Mouse (Mus musculus): ENCODE measurements around the gene Fgf18. TPM values are rescaled to one million over a fixed set of nuclear protein-coding genes. Genes with fewer than 3 reads are reported as not detected.

Fgf18 gene
- polyA plus RNA-seq, 1 experiment from 2014 or later, result 1.7 TPM

- Histone ChIP-seq H3K9me3 (ENCODE audit: low read length) (no peaks in the 10 kb centered on the region), H3K27ac (ENCODE audit: low read length) (no peak overlapping the region), H3K4me2 (replicated peaks; ENCODE audit: low read depth, low read length) (no peak overlapping the region), H3K36me3 (ENCODE audit: insufficient read depth, low read length) (no peaks in the 10 kb centered on the region), H3K4me3 (ENCODE audit: low read length) (no peak overlapping the region), H3K4me1 (ENCODE audit: insufficient read depth, low read length) (peaks cover 6% of the 10 kb centered on the region), H3K9ac (replicated peaks; ENCODE audit: low read length) (no peak overlapping the region), H3K27me3 (ENCODE audit: insufficient read depth, low read length) (peaks cover 44% of the 10 kb centered on the region)
- 80% methylated on average over 2 of the region's 3 CpGs for WGBS
- ATAC-seq (ENCODE audit: low FRiP score, low TSS enrichment), result no peak
Observed at GRCm38 (mm10) chr11:33175768-33176167, 28.6 kb upstream of the Fgf18 start.

DNA sequence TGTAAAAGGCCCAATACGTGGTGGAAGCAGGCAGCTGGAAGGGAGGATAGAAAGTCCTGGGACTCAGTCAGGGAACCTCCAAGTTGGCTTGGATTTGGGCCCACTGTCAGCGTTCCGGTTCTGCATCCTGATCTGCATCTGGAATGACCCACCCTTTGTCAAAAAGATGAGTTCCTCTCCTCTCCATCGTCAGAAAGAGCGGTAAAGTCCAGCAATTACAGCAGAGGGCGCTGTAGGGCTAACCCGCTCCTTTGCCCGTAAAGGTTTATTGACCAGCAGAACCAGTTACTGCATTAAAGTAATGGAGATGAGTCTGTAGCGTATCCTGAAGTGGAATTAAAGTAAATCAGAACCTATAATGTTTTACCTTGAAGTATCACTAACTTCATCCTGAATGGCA, 23.3 kb upstream of the Fgf18 start:
- Histone ChIP-seq H3K4me2 (replicated peaks; ENCODE audit: low read depth, low read length) (no peak overlapping the region), H3K36me3 (ENCODE audit: insufficient read depth, low read length) (no peaks in the 10 kb centered on the region), H3K27me3 (ENCODE audit: insufficient read depth, low read length) (peaks cover 18% of the 10 kb centered on the region; the same call in 1 of the 2 replicates), H3K9me3 (ENCODE audit: low read length) (no peaks in the 10 kb centered on the region), H3K4me3 (ENCODE audit: low read length) (no peak overlapping the region), H3K4me1 (ENCODE audit: insufficient read depth, low read length) (no peaks in the 10 kb centered on the region), H3K9ac (replicated peaks; ENCODE audit: low read length) (no peak overlapping the region), H3K27ac (ENCODE audit: low read length) (no peak overlapping the region)
- ATAC-seq (ENCODE audit: low FRiP score, low TSS enrichment), result no peak
- WGBS, result 12% methylated on average over 9 of the region's 9 CpGs

DNA sequence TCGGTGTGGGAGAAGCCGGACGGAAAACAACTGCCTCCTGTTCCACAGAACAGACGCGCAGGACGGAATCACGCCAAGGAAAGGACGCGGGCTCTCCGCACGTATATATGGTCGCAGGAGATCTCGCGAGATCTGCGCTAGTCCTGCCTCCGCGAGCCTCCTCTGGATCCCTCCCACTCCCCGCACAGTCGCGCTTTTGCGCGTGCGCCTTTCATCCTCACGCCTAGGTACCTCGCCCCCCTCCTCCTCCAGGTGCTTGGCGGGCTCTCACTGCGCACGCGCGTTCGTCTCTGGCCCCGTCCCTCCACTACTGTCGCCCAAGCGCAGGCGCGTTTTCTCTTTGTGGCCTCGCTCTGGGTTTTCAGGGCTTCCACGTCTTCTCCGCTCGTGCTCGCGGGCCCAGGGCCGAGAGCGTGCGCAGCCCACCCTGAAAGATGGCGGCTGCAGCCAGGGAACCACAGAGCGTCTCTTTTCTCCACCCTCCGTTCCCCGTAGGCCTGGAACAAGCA, 15.9 kb upstream of the Fgf18 start, which contains the start of gene Npm1:
Gene Npm1, minus strand, starts transcription at position 209 of the 509 bp plus-strand sequence.
- H3K36me3 ChIP-seq (ENCODE audit: insufficient read depth, low read length), result peaks cover 23% of the 10 kb centered on the region
- H3K4me3 ChIP-seq (ENCODE audit: low read length), result peak within 1 kb of the TSS; percentile 100
- peak within 1 kb of the TSS; percentile 99 for H3K9ac ChIP-seq (replicated peaks; ENCODE audit: low read length)
- peak within 1 kb of the TSS; percentile 94 for H3K27ac ChIP-seq (ENCODE audit: low read length)
- peak within 1 kb of the TSS; percentile 65 for H3K4me2 ChIP-seq (replicated peaks; ENCODE audit: low read depth, low read length)
- peak; percentile 97 for ATAC-seq (ENCODE audit: low FRiP score, low TSS enrichment)
- no peaks in the 10 kb centered on the region for H3K9me3 ChIP-seq (ENCODE audit: low read length)
- WGBS, result 2% methylated on average over 48 of the region's 49 CpGs
- H3K27me3 ChIP-seq (ENCODE audit: insufficient read depth, low read length), result no peaks in the 10 kb centered on the region
- H3K4me1 ChIP-seq (ENCODE audit: insufficient read depth, low read length), result peaks cover 15% of the 10 kb centered on the region; the same call in 1 of the 2 replicates

GRCm38 (mm10) chr11:33162211-33162997, 15.2 kb upstream of the Fgf18 start:
- peaks cover 28% of the 10 kb centered on the region for H3K36me3 ChIP-seq (ENCODE audit: insufficient read depth, low read length)
- WGBS, result 2% methylated on average over 52 of the region's 53 CpGs
- H3K27ac ChIP-seq (ENCODE audit: low read length), result peak overlapping the region; percentile 89
- no peaks in the 10 kb centered on the region for H3K9me3 ChIP-seq (ENCODE audit: low read length)
- H3K27me3 ChIP-seq (ENCODE audit: insufficient read depth, low read length), result no peaks in the 10 kb centered on the region
- peak overlapping the region; percentile 100 for H3K4me3 ChIP-seq (ENCODE audit: low read length)
- peak; percentile 65 for ATAC-seq (ENCODE audit: low FRiP score, low TSS enrichment)
- H3K9ac ChIP-seq (replicated peaks; ENCODE audit: low read length), result peak overlapping the region; percentile 99
- H3K4me2 ChIP-seq (replicated peaks; ENCODE audit: low read depth, low read length), result peak overlapping the region; percentile 65
- peaks cover 15% of the 10 kb centered on the region; the same call in 1 of the 2 replicates for H3K4me1 ChIP-seq (ENCODE audit: insufficient read depth, low read length)

DNA sequence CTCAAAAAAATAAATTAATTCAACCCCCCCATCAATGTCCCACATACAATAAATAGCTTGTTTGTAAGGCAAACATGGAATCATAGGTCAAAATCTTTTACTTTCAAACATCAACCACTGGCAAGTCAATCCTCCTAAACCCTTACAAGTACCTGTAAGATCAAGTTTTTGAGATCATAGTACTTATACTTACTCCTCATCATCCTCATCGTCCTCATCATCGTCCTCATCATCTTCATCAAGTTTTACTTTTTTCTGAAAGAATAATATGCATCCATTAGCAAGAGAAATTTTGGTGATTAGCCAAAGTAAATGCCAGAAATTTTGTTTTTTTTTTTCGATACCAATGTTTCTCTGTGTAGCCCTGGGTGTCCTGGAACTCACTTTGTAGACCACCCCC, 12.5 kb upstream of the Fgf18 start:
- Histone ChIP-seq H3K27me3 (ENCODE audit: insufficient read depth, low read length) (no peaks in the 10 kb centered on the region), H3K9me3 (ENCODE audit: low read length) (no peaks in the 10 kb centered on the region), H3K36me3 (ENCODE audit: insufficient read depth, low read length) (peaks cover 39% of the 10 kb centered on the region)

GRCm38 (mm10) chr11:33157453-33158196, 10.4 kb upstream of the Fgf18 start:
- no peak for ATAC-seq (ENCODE audit: low FRiP score, low TSS enrichment)
- Histone ChIP-seq H3K4me3 (ENCODE audit: low read length) (no peak overlapping the region), H3K27ac (ENCODE audit: low read length) (no peak overlapping the region), H3K36me3 (ENCODE audit: insufficient read depth, low read length) (peaks cover 49% of the 10 kb centered on the region), H3K4me2 (replicated peaks; ENCODE audit: low read depth, low read length) (no peak overlapping the region), H3K27me3 (ENCODE audit: insufficient read depth, low read length) (no peaks in the 10 kb centered on the region), H3K4me1 (ENCODE audit: insufficient read depth, low read length) (peaks cover 10% of the 10 kb centered on the region; the same call in 1 of the 2 replicates), H3K9me3 (ENCODE audit: low read length) (no peaks in the 10 kb centered on the region), H3K9ac (replicated peaks; ENCODE audit: low read length) (no peak overlapping the region)
- 76% methylated on average over 2 of the region's 2 CpGs for WGBS

More for the DNA sequence above, 12.5 kb upstream of the Fgf18 start:
- no peak overlapping the region for H3K4me2 ChIP-seq (replicated peaks; ENCODE audit: low read depth, low read length)
- H3K9ac ChIP-seq (replicated peaks; ENCODE audit: low read length), result no peak overlapping the region
- no peak overlapping the region for H3K27ac ChIP-seq (ENCODE audit: low read length)
- peaks cover 15% of the 10 kb centered on the region; the same call in 1 of the 2 replicates for H3K4me1 ChIP-seq (ENCODE audit: insufficient read depth, low read length)
- 94% methylated on average over 3 of the region's 3 CpGs for WGBS
- H3K4me3 ChIP-seq (ENCODE audit: low read length), result no peak overlapping the region
- ATAC-seq (ENCODE audit: low FRiP score, low TSS enrichment), result no peak

GRCm38 (mm10) chr11:33156436-33157015, 9.3 kb upstream of the Fgf18 start:
- Histone ChIP-seq H3K36me3 (ENCODE audit: insufficient read depth, low read length) (peaks cover 54% of the 10 kb centered on the region), H3K4me2 (replicated peaks; ENCODE audit: low read depth, low read length) (no peak overlapping the region), H3K9ac (replicated peaks; ENCODE audit: low read length) (no peak overlapping the region), H3K9me3 (ENCODE audit: low read length) (no peaks in the 10 kb centered on the region), H3K27ac (ENCODE audit: low read length) (no peak overlapping the region), H3K27me3 (ENCODE audit: insufficient read depth, low read length) (no peaks in the 10 kb centered on the region), H3K4me1 (ENCODE audit: insufficient read depth, low read length) (peaks cover 10% of the 10 kb centered on the region; the same call in 1 of the 2 replicates), H3K4me3 (ENCODE audit: low read length) (no peak overlapping the region)
- WGBS, result 75% methylated on average over 4 of the region's 4 CpGs
- no peak for ATAC-seq (ENCODE audit: low FRiP score, low TSS enrichment)

DNA sequence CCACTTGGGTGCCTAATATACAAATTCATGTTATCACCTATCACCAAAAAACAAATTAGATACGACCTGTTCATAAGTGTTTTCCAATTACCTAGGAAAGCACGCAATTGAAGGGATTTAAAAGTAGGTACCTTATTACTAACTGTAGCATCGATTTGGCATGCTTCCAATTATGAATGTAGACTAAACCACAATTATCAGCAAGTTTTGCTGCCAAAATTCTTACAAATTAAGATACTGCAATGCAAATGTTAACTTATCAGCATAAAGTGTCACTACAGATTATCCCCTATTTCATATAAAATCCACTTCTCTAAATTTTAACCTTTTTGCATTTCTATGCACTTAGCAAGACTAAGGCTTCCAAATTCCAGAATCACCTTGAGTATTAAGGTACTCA, 7.3 kb upstream of the Fgf18 start:
- no peak overlapping the region for H3K4me2 ChIP-seq (replicated peaks; ENCODE audit: low read depth, low read length)
- WGBS, result 92% methylated on average over 3 of the region's 3 CpGs
- no peaks in the 10 kb centered on the region for H3K9me3 ChIP-seq (ENCODE audit: low read length)
- H3K27me3 ChIP-seq (ENCODE audit: insufficient read depth, low read length), result no peaks in the 10 kb centered on the region
- no peak for ATAC-seq (ENCODE audit: low FRiP score, low TSS enrichment)
- no peak overlapping the region for H3K4me3 ChIP-seq (ENCODE audit: low read length)
- no peak overlapping the region for H3K27ac ChIP-seq (ENCODE audit: low read length)
- no peak overlapping the region for H3K9ac ChIP-seq (replicated peaks; ENCODE audit: low read length)
- 0 out of 2 replicates have a peak, but pooled peaks cover 2% of the 10 kb centered on the region for H3K4me1 ChIP-seq (ENCODE audit: insufficient read depth, low read length)
- peaks cover 57% of the 10 kb centered on the region for H3K36me3 ChIP-seq (ENCODE audit: insufficient read depth, low read length)

DNA sequence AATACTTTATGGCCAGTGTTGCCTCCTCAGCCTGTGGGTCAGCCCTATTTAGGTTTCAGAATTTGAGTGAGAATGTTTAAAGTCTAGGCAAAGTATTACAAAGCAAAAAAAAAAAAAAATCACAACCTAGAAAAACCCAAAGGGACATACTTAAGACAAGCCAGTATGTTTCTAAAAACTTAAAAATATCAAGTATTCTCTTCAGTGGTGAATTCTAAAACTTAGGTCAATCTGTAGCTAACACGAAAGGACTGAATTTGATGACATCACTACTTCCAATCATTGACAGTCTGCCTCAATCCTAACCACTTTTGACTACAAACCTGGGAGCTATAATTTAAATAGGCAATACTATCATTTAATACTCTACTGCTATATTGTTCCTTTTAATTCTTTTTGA, 5.8 kb upstream of the Fgf18 start:
- Histone ChIP-seq H3K27me3 (ENCODE audit: insufficient read depth, low read length) (no peaks in the 10 kb centered on the region), H3K9ac (replicated peaks; ENCODE audit: low read length) (no peak overlapping the region), H3K36me3 (ENCODE audit: insufficient read depth, low read length) (peaks cover 51% of the 10 kb centered on the region), H3K9me3 (ENCODE audit: low read length) (no peaks in the 10 kb centered on the region), H3K27ac (ENCODE audit: low read length) (no peak overlapping the region), H3K4me2 (replicated peaks; ENCODE audit: low read depth, low read length) (no peak overlapping the region), H3K4me1 (ENCODE audit: insufficient read depth, low read length) (peaks cover 3% of the 10 kb centered on the region; the same call in 1 of the 2 replicates), H3K4me3 (ENCODE audit: low read length) (no peak overlapping the region)
- no peak for ATAC-seq (ENCODE audit: low FRiP score, low TSS enrichment)
- 93% methylated on average over 1 of the region's 1 CpGs for WGBS

All from kidney, embryonic 16.5 days (tissue).